Mouse (Mus musculus) stomach, embryonic 16.5 days (tissue): ENCODE results near the gene Slc15a5. TPM values are rescaled to one million over a fixed set of nuclear protein-coding genes. Genes with fewer than 3 reads are reported as not detected.

Source experiments
- ATAC-seq: fragments of 200-750 bp; cut with Nextera tagmentation; 2 replicates; pipeline ENCODE4 v1.8.0; 2017; ENCODE audit warnings: moderate number of reproducible peaks, moderate TSS enrichment; ENCODE audit not compliant: insufficient read depth, low FRiP score
- H3K27ac ChIP-seq: fragments of 300-500 bp; sonication (generic); 2 replicates; pipeline ENCODE4 v1.5.1; 2014; ENCODE audit warnings: low read length
- H3K27me3 ChIP-seq: fragments of 300-500 bp; sonication (generic); 2 replicates; pipeline ENCODE4 v1.6.1; 2014; ENCODE audit warnings: low read length, control low read depth, mixed read lengths; ENCODE audit not compliant: control insufficient read depth, insufficient read depth
- H3K36me3 ChIP-seq: fragments of 300-500 bp; sonication (generic); 2 replicates; pipeline ENCODE4 v1.6.1; 2014; ENCODE audit warnings: low read length; ENCODE audit not compliant: control insufficient read depth, insufficient read depth
- H3K4me1 ChIP-seq: fragments of 300-500 bp; sonication (generic); 2 replicates; pipeline ENCODE4 v1.6.1; 2014; ENCODE audit warnings: low read length, control low read depth, mixed read lengths; ENCODE audit not compliant: control insufficient read depth, insufficient read depth
- H3K4me2 ChIP-seq: fragments of 300-500 bp; sonication (generic); 2 replicates; pipeline ENCODE4 v1.6.1; 2014; ENCODE audit warnings: low read depth, low read length, mixed read lengths
- H3K4me3 ChIP-seq: fragments of 300-500 bp; sonication (generic); replicated peaks from 2 replicates; pipeline ENCODE4 v1.5.1; 2014; ENCODE audit warnings: mild to moderate bottlenecking, low read length
- H3K9ac ChIP-seq: fragments of 300-500 bp; sonication (generic); 2 replicates; pipeline ENCODE4 v1.6.1; 2014; ENCODE audit warnings: low read length
- H3K9me3 ChIP-seq: fragments of 300-500 bp; sonication (generic); replicated peaks from 2 replicates; pipeline ENCODE4 v1.6.1; 2016; ENCODE audit warnings: low read length, control low read depth; ENCODE audit not compliant: control insufficient read depth
- WGBS: fragments of 180-500 bp; shearing (Covaris S2); extraction: QIAGEN DNeasy Blood & Tissue Kit; methylation state at CpG from one replicate; pipeline ENCODE4 v1.1.7; 2014; 5-methylcytosine and 5-hydroxymethylcytosine counted together
- polyA plus RNA-seq: library from polyadenylated mRNA; unstranded; fragments of >200 nt; fragmentation: Nextera tagmentation; extraction: Ambion mirVana; gene quantifications from 2 replicates; pipeline ENCODE4 v1.2.1, GENCODE M21; 2015

Slc15a5 gene
- polyA plus RNA-seq = not detected in 2 replicates

GRCm38 (mm10) chr6:138079816-138080215 is at the start of gene Slc15a5:
Gene Slc15a5 (minus strand): TSS chr6:138079916.
- 86% methylated on average over 4 of the region's 4 CpGs for WGBS
- ATAC-seq = no peak
- H3K27me3 ChIP-seq = no peaks in the 10 kb centered on the region

GRCm38 (mm10) chr6:138128392-138129335 is 48.9 kb upstream of the Slc15a5 start:
- no peak overlapping the region for H3K27ac ChIP-seq
- no peak overlapping the region for H3K4me2 ChIP-seq
- no peaks in the 10 kb centered on the region for H3K9me3 ChIP-seq
- H3K27me3 ChIP-seq = no peaks in the 10 kb centered on the region
- H3K9ac ChIP-seq = no peak overlapping the region
- peaks cover 4% of the 10 kb centered on the region; the same call in 1 of the 2 replicates for H3K4me1 ChIP-seq
- 52% methylated on average over 10 of the region's 10 CpGs for WGBS
- no peak for ATAC-seq
- H3K4me3 ChIP-seq = no peak overlapping the region
- H3K36me3 ChIP-seq = no peaks in the 10 kb centered on the region

More at GRCm38 (mm10) chr6:138079816-138080215, at the start of gene Slc15a5:
- H3K9ac ChIP-seq = no peak within 1 kb of the TSS
- no peak within 1 kb of the TSS for H3K4me3 ChIP-seq
- H3K36me3 ChIP-seq = no peaks in the 10 kb centered on the region
- H3K4me2 ChIP-seq = no peak within 1 kb of the TSS
- H3K9me3 ChIP-seq = no peaks in the 10 kb centered on the region
- H3K27ac ChIP-seq = no peak within 1 kb of the TSS
- H3K4me1 ChIP-seq = no peaks in the 10 kb centered on the region

GRCm38 (mm10) chr6:138117496-138117895 is 37.8 kb upstream of the Slc15a5 start:
- Histone ChIP-seq H3K27ac (no peak overlapping the region), H3K36me3 (no peaks in the 10 kb centered on the region), H3K9ac (no peak overlapping the region), H3K9me3 (no peaks in the 10 kb centered on the region), H3K4me3 (no peak overlapping the region), H3K4me1 (no peaks in the 10 kb centered on the region), H3K4me2 (no peak overlapping the region), H3K27me3 (no peaks in the 10 kb centered on the region)
- WGBS = 77% methylated on average over 3 of the region's 3 CpGs
- ATAC-seq = no peak

- Histone ChIP-seq H3K27ac (no peak overlapping the region), H3K4me2 (no peak overlapping the region), H3K27me3 (no peaks in the 10 kb centered on the region), H3K4me3 (no peak overlapping the region), H3K4me1 (no peaks in the 10 kb centered on the region), H3K36me3 (no peaks in the 10 kb centered on the region), H3K9me3 (no peaks in the 10 kb centered on the region), H3K9ac (no peak overlapping the region)
- no peak for ATAC-seq
Measured at GRCm38 (mm10) chr6:138104559-138104958, 24.8 kb upstream of the Slc15a5 start.

- no peak overlapping the region for H3K4me2 ChIP-seq
- no peak for ATAC-seq
- WGBS = 73% methylated on average over 7 of the region's 7 CpGs
- no peaks in the 10 kb centered on the region for H3K27me3 ChIP-seq
- H3K4me3 ChIP-seq = no peak overlapping the region
- no peaks in the 10 kb centered on the region for H3K4me1 ChIP-seq
- no peaks in the 10 kb centered on the region for H3K36me3 ChIP-seq
- no peak overlapping the region for H3K9ac ChIP-seq
- H3K9me3 ChIP-seq = no peaks in the 10 kb centered on the region
- no peak overlapping the region for H3K27ac ChIP-seq
Measured at GRCm38 (mm10) chr6:138102940-138103339, 23.2 kb upstream of the Slc15a5 start.

- 85% methylated on average over 4 of the region's 4 CpGs for WGBS
- Histone ChIP-seq H3K9me3 (no peaks in the 10 kb centered on the region), H3K4me3 (no peak overlapping the region), H3K27ac (no peak overlapping the region), H3K9ac (no peak overlapping the region), H3K4me1 (no peaks in the 10 kb centered on the region), H3K4me2 (no peak overlapping the region), H3K36me3 (no peaks in the 10 kb centered on the region), H3K27me3 (no peaks in the 10 kb centered on the region)
- ATAC-seq = peak; percentile 44; the same call in 1 of the 2 replicates
Measured at GRCm38 (mm10) chr6:138101843-138102242, 22.1 kb upstream of the Slc15a5 start.

- no peak for ATAC-seq
- H3K9me3 ChIP-seq = no peaks in the 10 kb centered on the region
- no peaks in the 10 kb centered on the region for H3K4me1 ChIP-seq
- no peaks in the 10 kb centered on the region for H3K36me3 ChIP-seq
- no peak overlapping the region for H3K4me3 ChIP-seq
- no peak overlapping the region for H3K9ac ChIP-seq
- 70% methylated on average over 3 of the region's 3 CpGs for WGBS
- H3K27me3 ChIP-seq = no peaks in the 10 kb centered on the region
- no peak overlapping the region for H3K4me2 ChIP-seq
- no peak overlapping the region for H3K27ac ChIP-seq
Measured at GRCm38 (mm10) chr6:138099646-138100045, 19.9 kb upstream of the Slc15a5 start.

- Histone ChIP-seq H3K36me3 (no peaks in the 10 kb centered on the region), H3K27me3 (no peaks in the 10 kb centered on the region), H3K27ac (no peak overlapping the region), H3K9me3 (no peaks in the 10 kb centered on the region), H3K9ac (no peak overlapping the region), H3K4me1 (no peaks in the 10 kb centered on the region), H3K4me3 (no peak overlapping the region), H3K4me2 (no peak overlapping the region)
- 82% methylated on average over 3 of the region's 3 CpGs for WGBS
- ATAC-seq = no peak
Measured at GRCm38 (mm10) chr6:138095060-138095459, 15.3 kb upstream of the Slc15a5 start.

- Histone ChIP-seq H3K4me1 (peaks cover 4% of the 10 kb centered on the region; the same call in 1 of the 2 replicates), H3K27me3 (no peaks in the 10 kb centered on the region), H3K9me3 (no peaks in the 10 kb centered on the region), H3K36me3 (no peaks in the 10 kb centered on the region), H3K9ac (no peak overlapping the region), H3K27ac (no peak overlapping the region), H3K4me2 (no peak overlapping the region), H3K4me3 (no peak overlapping the region)
- no peak for ATAC-seq
- WGBS = 79% methylated on average over 7 of the region's 7 CpGs
Measured at GRCm38 (mm10) chr6:138092432-138092831, 12.7 kb upstream of the Slc15a5 start.
